Mouse (Mus musculus): Measurements from ENCODE around the gene Rec114. TPM values are rescaled to one million over a fixed set of nuclear protein-coding genes. Genes with fewer than 3 reads are reported as not detected.

The Rec114 gene
- total and polyA plus RNA-seq, 3 experiments = 2.1 TPM; not detected in 2

DNA sequence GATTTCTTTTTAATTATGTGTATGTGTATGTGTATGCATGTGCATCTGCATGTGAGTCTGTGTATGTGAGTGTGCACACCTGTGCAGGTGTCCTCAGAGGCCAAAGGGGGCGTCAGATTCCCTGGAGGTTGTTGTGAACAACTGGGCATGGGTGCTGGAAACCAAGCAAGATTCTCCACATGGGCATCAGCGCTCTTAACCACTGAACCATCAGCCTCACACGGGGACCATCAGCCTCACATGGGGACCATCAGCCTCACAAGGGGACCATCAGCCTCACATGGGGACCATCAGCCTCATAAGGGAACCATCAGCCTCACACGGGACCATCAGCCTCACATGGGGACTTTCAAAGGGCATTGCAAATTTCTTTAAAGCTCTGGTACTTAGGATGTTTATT is 53.1 kb downstream of the Rec114 start:
- H3K36me3 ChIP-seq (replicated peaks) = no peaks in the 10 kb centered on the region

DNA sequence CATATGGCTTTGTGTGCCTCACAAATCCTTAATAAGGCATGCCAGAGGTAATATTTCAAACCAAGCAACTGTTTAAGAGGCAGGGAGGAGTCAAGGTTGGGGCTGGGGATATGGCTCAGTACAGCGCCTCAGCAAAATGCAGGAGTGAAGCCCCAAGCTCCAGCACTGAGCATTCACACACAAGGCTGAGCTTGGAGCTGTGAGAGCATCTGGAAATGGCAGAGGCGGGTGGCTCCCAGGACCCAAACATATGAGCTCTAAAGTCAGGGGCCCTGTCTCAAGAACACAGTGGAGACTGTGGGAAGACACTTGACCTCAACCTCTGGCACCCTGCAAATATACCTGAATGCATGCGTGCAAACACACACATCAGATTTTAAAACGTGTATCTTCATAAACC is 55.7 kb downstream of the Rec114 start:
- TF ChIP-seq TAL1 (conservative IDR thresholded peaks at IDR 0.05; ENCODE audit: low read depth, low read length) = no peak
- no peak for TF ChIP-seq GATA1 (IDR thresholded peaks at IDR 0.05; ENCODE audit: borderline replicate concordance, low read length)
- no peak for TF ChIP-seq CTCF (IDR thresholded peaks at IDR 0.05; ENCODE audit: low read depth, low read length)
- DNase-seq (ENCODE audit: low spot score) (no peak), ATAC-seq (ENCODE audit: extremely low read depth, insufficient number of reproducible peaks, low FRiP score, poor library complexity, severe bottlenecking) (no peak)
- Histone ChIP-seq H3K27me3 (ENCODE audit: insufficient read depth, low read length) (peaks cover 51% of the 10 kb centered on the region), H3K4me1 (ENCODE audit: insufficient read depth, low read depth, low read length) (peaks cover 7% of the 10 kb centered on the region), H3K9me3 (replicated peaks) (no peaks in the 10 kb centered on the region), H3K4me3 (ENCODE audit: low read depth, low read length) (no peak overlapping the region), H3K36me3 (replicated peaks) (no peaks in the 10 kb centered on the region)

More for the DNA sequence above, 53.1 kb downstream of the Rec114 start:
- TF ChIP-seq TAL1 (conservative IDR thresholded peaks at IDR 0.05; ENCODE audit: low read depth, low read length) = no peak
- TF ChIP-seq GATA2 (IDR thresholded peaks at IDR 0.05; ENCODE audit: borderline replicate concordance, low read depth, low read length) = no peak
- TF ChIP-seq CTCF (IDR thresholded peaks at IDR 0.05; ENCODE audit: low read depth, low read length) = no peak
- no peak for TF ChIP-seq POLR2AphosphoS5 (IDR thresholded peaks at IDR 0.05; ENCODE audit: insufficient replicate concordance, low read depth, low read length)
- TF ChIP-seq GATA1 (IDR thresholded peaks at IDR 0.05; ENCODE audit: borderline replicate concordance, low read length) = no peak
- H3K4me3 ChIP-seq (ENCODE audit: low read depth, low read length) = no peak overlapping the region
- ATAC-seq (ENCODE audit: extremely low read depth, insufficient number of reproducible peaks, low FRiP score, poor library complexity, severe bottlenecking) (no peak), DNase-seq (ENCODE audit: low spot score) (no peak)
- peaks cover 9% of the 10 kb centered on the region for H3K4me1 ChIP-seq (ENCODE audit: insufficient read depth, low read depth, low read length)
- peaks cover 42% of the 10 kb centered on the region for H3K27me3 ChIP-seq (ENCODE audit: insufficient read depth, low read length)
- peaks cover 3% of the 10 kb centered on the region; the same call in 1 of the 2 replicates for H3K9me3 ChIP-seq (replicated peaks)

DNA sequence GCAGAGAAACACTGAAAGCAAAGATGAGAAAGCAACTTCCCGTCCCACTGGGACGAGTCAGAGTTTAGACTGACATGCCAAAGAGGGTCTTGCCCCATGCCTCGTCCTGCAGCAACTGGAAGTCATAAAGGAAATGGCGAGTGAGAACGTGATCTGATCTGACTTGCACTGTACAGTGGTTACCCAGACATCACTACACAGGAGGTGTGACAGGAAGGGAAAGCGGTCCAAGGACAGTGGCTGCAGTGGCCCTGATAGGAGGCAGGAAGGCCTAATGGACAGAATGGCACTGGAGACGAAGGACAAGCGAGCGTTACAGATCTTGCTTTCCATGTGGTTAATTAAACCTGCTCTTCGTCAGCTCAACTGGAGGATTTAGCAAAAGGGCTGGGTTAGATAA is 58.5 kb downstream of the Rec114 start:
- ATAC-seq (ENCODE audit: extremely low read depth, insufficient number of reproducible peaks, low FRiP score, poor library complexity, severe bottlenecking) (no peak), DNase-seq (ENCODE audit: low spot score) (no peak)
- peaks cover 3% of the 10 kb centered on the region; the same call in 1 of the 2 replicates for H3K4me1 ChIP-seq (ENCODE audit: insufficient read depth, low read depth, low read length)
- H3K36me3 ChIP-seq (replicated peaks) = no peaks in the 10 kb centered on the region
- TF ChIP-seq GATA1 (IDR thresholded peaks at IDR 0.05; ENCODE audit: borderline replicate concordance, low read length) (no peak), GATA2 (IDR thresholded peaks at IDR 0.05; ENCODE audit: borderline replicate concordance, low read depth, low read length) (no peak), POLR2AphosphoS5 (IDR thresholded peaks at IDR 0.05; ENCODE audit: insufficient replicate concordance, low read depth, low read length) (no peak), TAL1 (conservative IDR thresholded peaks at IDR 0.05; ENCODE audit: low read depth, low read length) (no peak), CTCF (IDR thresholded peaks at IDR 0.05; ENCODE audit: low read depth, low read length) (no peak)
- no peaks in the 10 kb centered on the region for H3K9me3 ChIP-seq (replicated peaks)
- peaks cover 42% of the 10 kb centered on the region for H3K27me3 ChIP-seq (ENCODE audit: insufficient read depth, low read length)
- H3K4me3 ChIP-seq (ENCODE audit: low read depth, low read length) = no peak overlapping the region

DNA sequence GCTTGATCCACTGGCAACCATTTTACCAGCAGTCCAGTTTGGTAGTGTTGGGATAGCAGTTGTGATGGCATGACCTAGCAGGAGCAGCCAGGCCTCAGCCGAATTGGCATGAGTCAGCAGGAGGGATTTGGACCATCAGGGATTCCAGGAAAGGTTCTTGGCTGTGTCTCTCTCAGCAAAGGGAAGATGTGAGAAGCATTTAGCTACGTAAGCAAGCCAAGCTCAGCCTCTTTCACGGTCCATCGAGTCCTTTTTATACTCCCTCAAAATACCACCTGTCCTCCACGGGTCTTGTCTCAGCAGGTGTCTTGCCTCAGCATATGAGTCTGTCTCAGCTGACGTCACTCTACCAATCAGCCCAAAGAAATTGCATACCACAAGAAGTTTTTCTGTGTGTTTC is 60.4 kb downstream of the Rec114 start:
- Histone ChIP-seq H3K9me3 (replicated peaks) (no peaks in the 10 kb centered on the region), H3K4me1 (ENCODE audit: insufficient read depth, low read depth, low read length) (no peaks in the 10 kb centered on the region), H3K4me3 (ENCODE audit: low read depth, low read length) (no peak overlapping the region), H3K27me3 (ENCODE audit: insufficient read depth, low read length) (peaks cover 37% of the 10 kb centered on the region), H3K36me3 (replicated peaks) (no peaks in the 10 kb centered on the region)
- ATAC-seq (ENCODE audit: extremely low read depth, insufficient number of reproducible peaks, low FRiP score, poor library complexity, severe bottlenecking) (no peak), DNase-seq (ENCODE audit: low spot score) (no peak)
- TF ChIP-seq GATA2 (IDR thresholded peaks at IDR 0.05; ENCODE audit: borderline replicate concordance, low read depth, low read length) (no peak), POLR2AphosphoS5 (IDR thresholded peaks at IDR 0.05; ENCODE audit: insufficient replicate concordance, low read depth, low read length) (no peak), CTCF (IDR thresholded peaks at IDR 0.05; ENCODE audit: low read depth, low read length) (no peak), TAL1 (conservative IDR thresholded peaks at IDR 0.05; ENCODE audit: low read depth, low read length) (no peak), GATA1 (IDR thresholded peaks at IDR 0.05; ENCODE audit: borderline replicate concordance, low read length) (no peak)

DNA sequence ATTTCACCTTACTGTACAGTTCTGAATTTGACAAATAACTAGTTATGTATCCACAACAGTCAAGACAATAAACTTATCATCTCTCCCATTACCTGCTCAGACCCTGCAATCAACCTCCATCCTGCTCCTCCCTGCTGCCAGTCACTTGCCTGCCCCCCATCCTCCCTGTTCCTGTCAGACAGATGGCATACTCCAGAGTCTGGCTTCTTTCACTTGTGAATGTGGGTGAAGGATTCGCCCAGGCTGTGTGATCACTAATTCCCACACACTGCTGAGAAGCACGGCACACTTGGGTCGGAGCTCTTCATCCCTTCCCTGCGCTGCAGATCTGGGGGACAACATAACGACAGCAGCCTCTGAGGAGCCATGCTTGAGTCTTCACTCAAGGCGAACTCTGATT is 61.7 kb downstream of the Rec114 start:
- Histone ChIP-seq H3K4me3 (ENCODE audit: low read depth, low read length) (no peak overlapping the region), H3K4me1 (ENCODE audit: insufficient read depth, low read depth, low read length) (no peaks in the 10 kb centered on the region), H3K36me3 (replicated peaks) (no peaks in the 10 kb centered on the region), H3K27me3 (ENCODE audit: insufficient read depth, low read length) (peaks cover 30% of the 10 kb centered on the region), H3K9me3 (replicated peaks) (no peaks in the 10 kb centered on the region)
- ATAC-seq (ENCODE audit: extremely low read depth, insufficient number of reproducible peaks, low FRiP score, poor library complexity, severe bottlenecking) (no peak), DNase-seq (ENCODE audit: low spot score) (no peak)
- TF ChIP-seq CTCF (IDR thresholded peaks at IDR 0.05; ENCODE audit: low read depth, low read length) (no peak), TAL1 (conservative IDR thresholded peaks at IDR 0.05; ENCODE audit: low read depth, low read length) (no peak), POLR2AphosphoS5 (IDR thresholded peaks at IDR 0.05; ENCODE audit: insufficient replicate concordance, low read depth, low read length) (no peak), GATA2 (IDR thresholded peaks at IDR 0.05; ENCODE audit: borderline replicate concordance, low read depth, low read length) (no peak), GATA1 (IDR thresholded peaks at IDR 0.05; ENCODE audit: borderline replicate concordance, low read length) (no peak)

DNA sequence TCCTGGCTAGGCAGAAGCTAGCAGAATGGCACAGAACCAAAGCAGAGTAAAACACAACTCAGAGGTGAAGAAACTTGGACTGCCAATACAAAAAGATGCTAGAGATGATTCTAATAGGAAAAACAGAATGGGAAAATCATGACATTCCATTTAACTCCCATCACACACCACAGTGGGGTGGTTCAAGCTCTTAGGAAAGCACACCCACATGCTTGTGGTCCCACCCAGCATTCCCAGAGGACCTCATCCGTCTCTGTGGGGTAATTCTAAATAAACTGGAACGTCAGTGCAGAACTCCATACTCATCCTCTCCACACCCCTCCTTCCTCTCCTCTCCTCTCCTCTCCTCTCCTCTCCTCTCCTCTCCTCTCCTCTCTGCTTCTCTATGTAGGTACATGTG is 62.4 kb downstream of the Rec114 start:
- H3K36me3 ChIP-seq (replicated peaks) = no peaks in the 10 kb centered on the region
- DNase-seq (ENCODE audit: low spot score) = no peak
- no peaks in the 10 kb centered on the region for H3K4me1 ChIP-seq (ENCODE audit: insufficient read depth, low read depth, low read length)

More for the DNA sequence above, 62.4 kb downstream of the Rec114 start:
- Histone ChIP-seq H3K9me3 (replicated peaks) (no peaks in the 10 kb centered on the region), H3K27me3 (ENCODE audit: insufficient read depth, low read length) (peaks cover 27% of the 10 kb centered on the region), H3K4me3 (ENCODE audit: low read depth, low read length) (no peak overlapping the region)
- no peak for TF ChIP-seq POLR2AphosphoS5 (IDR thresholded peaks at IDR 0.05; ENCODE audit: insufficient replicate concordance, low read depth, low read length)
- no peak for TF ChIP-seq GATA1 (IDR thresholded peaks at IDR 0.05; ENCODE audit: borderline replicate concordance, low read length)
- no peak for TF ChIP-seq CTCF (IDR thresholded peaks at IDR 0.05; ENCODE audit: low read depth, low read length)
- TF ChIP-seq GATA2 (IDR thresholded peaks at IDR 0.05; ENCODE audit: borderline replicate concordance, low read depth, low read length) = no peak
- TF ChIP-seq TAL1 (conservative IDR thresholded peaks at IDR 0.05; ENCODE audit: low read depth, low read length) = no peak
- no peak for ATAC-seq (ENCODE audit: extremely low read depth, insufficient number of reproducible peaks, low FRiP score, poor library complexity, severe bottlenecking)

Measured in G1E (cell line).